Mouse (Mus musculus) liver, embryonic 16.5 days (tissue): ENCODE results near the gene Eva1a. TPM values are rescaled to one million over a fixed set of nuclear protein-coding genes. Genes with fewer than 3 reads are reported as not detected.

ENCODE experiments used
- ATAC-seq: fragments of 200-750 bp; cut with Nextera tagmentation; 2 replicates; pipeline ENCODE4 v1.8.0; 2017; ENCODE audit warnings: low read depth, mild to moderate bottlenecking, moderate number of reproducible peaks, moderate library complexity
- H3K27ac ChIP-seq: fragments of 300-500 bp; sonication (generic); 2 replicates; pipeline ENCODE4 v1.5.1; 2014; ENCODE audit warnings: mild to moderate bottlenecking, low read length
- H3K27me3 ChIP-seq: fragments of 300-500 bp; sonication (generic); 2 replicates; pipeline ENCODE4 v1.6.1; 2014; ENCODE audit warnings: low read depth, low read length, mixed read lengths; ENCODE audit not compliant: control insufficient read depth, insufficient read depth
- H3K36me3 ChIP-seq: fragments of 300-500 bp; sonication (generic); 2 replicates; pipeline ENCODE4 v1.6.1; 2014; ENCODE audit warnings: mild to moderate bottlenecking; ENCODE audit not compliant: control insufficient read depth, insufficient read depth
- H3K4me1 ChIP-seq: fragments of 300-500 bp; sonication (generic); 2 replicates; pipeline ENCODE4 v1.6.1; 2014; ENCODE audit warnings: low read depth, low read length, mixed read lengths; ENCODE audit not compliant: control insufficient read depth
- H3K4me2 ChIP-seq: fragments of 300-500 bp; sonication (generic); 2 replicates; pipeline ENCODE4 v1.6.1; 2014; ENCODE audit warnings: low read depth, low read length, mixed read lengths
- H3K4me3 ChIP-seq: fragments of 300-500 bp; sonication (generic); 2 replicates; pipeline ENCODE4 v1.5.1; 2014; ENCODE audit warnings: low read depth, mild to moderate bottlenecking, low read length
- H3K9ac ChIP-seq: fragments of 300-500 bp; sonication (generic); 2 replicates; pipeline ENCODE4 v1.6.1; 2014; ENCODE audit warnings: low read depth, low read length
- H3K9me3 ChIP-seq: fragments of 300-500 bp; sonication (generic); replicated peaks from 2 replicates; pipeline ENCODE4 v1.6.1; 2016; ENCODE audit warnings: low read length; ENCODE audit not compliant: control insufficient read depth
- WGBS: fragments of 180-500 bp; shearing (Covaris S2); extraction: QIAGEN DNeasy Blood & Tissue Kit; methylation state at CpG from one replicate; pipeline ENCODE4 v1.1.7; 2014; ENCODE audit not compliant: insufficient replicate concordance; 5-methylcytosine and 5-hydroxymethylcytosine counted together
- polyA plus RNA-seq: library from polyadenylated mRNA; unstranded; fragments of >200 nt; fragmentation: Nextera tagmentation; extraction: Ambion mirVana; gene quantifications from 2 replicates; pipeline ENCODE4 v1.2.1, GENCODE M21; 2015

Gene Eva1a
- polyA plus RNA-seq, 1 experiment from 2014 or later, result 12.7 TPM

DNA sequence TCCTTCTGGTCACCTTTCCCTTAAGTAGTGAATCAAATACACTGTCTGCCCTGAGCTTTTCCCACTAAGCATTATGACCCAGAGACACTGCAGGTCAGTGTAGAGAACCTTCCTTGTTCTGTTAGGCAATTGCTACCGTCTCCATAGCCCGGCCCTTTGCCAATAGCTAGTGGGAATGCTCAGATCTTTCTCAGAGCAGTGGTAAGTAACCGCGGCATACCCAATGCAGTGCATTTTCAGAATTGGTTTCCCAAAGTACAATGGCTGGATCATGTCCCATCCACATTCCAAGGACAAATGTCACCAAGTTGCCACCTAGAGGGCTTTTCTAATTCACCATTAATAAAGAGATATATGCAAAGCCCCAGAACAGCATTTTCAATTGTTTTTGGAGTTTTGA is 38.0 kb downstream of the Eva1a start:
- H3K27ac ChIP-seq, result no peak overlapping the region
- no peak for ATAC-seq
- 75% methylated on average over 4 of the region's 4 CpGs for WGBS

GRCm38 (mm10) chr6:82083655-82084054 is 42.8 kb downstream of the Eva1a start:
- H3K4me3 ChIP-seq, result no peak overlapping the region
- WGBS, result 55% methylated on average over 6 of the region's 6 CpGs
- no peaks in the 10 kb centered on the region for H3K27me3 ChIP-seq
- H3K4me2 ChIP-seq, result no peak overlapping the region
- peaks cover 3% of the 10 kb centered on the region for H3K36me3 ChIP-seq
- H3K9me3 ChIP-seq, result no peaks in the 10 kb centered on the region
- no peak for ATAC-seq
- no peaks in the 10 kb centered on the region for H3K4me1 ChIP-seq
- H3K27ac ChIP-seq, result no peak overlapping the region
- H3K9ac ChIP-seq, result no peak overlapping the region

More for the DNA sequence above, 38.0 kb downstream of the Eva1a start:
- Histone ChIP-seq H3K36me3 (no peaks in the 10 kb centered on the region), H3K9me3 (no peaks in the 10 kb centered on the region), H3K4me1 (no peaks in the 10 kb centered on the region), H3K4me2 (no peak overlapping the region), H3K9ac (no peak overlapping the region), H3K27me3 (no peaks in the 10 kb centered on the region), H3K4me3 (no peak overlapping the region)

DNA sequence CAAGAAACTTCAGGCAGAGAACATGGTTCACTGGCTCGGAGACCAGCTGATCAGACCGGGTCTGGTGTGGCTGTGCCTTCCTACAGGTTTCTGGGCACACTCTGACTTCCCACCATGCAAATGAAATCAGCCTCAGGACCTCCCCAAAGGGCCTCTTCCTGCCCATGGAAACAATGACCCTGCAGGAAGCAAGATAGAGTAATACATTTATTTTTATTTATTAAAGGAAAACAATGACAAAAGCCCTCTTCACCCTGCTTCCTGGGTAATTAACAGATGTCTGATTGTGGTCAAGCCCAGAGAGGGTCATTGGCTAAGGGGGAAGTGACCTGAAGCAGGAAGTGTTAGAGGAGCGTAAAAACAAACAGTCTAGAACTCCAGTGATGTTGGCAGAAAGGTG is 43.4 kb downstream of the Eva1a start:
- 0 out of 2 replicates have a peak, but pooled peaks have one; percentile 12 for ATAC-seq
- H3K27ac ChIP-seq, result no peak overlapping the region
- no peaks in the 10 kb centered on the region for H3K4me1 ChIP-seq

GRCm38 (mm10) chr6:82085313-82085908 is 44.6 kb downstream of the Eva1a start:
- ATAC-seq, result peak; percentile 53
- no peaks in the 10 kb centered on the region for H3K4me1 ChIP-seq
- no peak overlapping the region for H3K4me3 ChIP-seq
- 0 out of 2 replicates have a peak overlapping the region, but pooled peaks have one; percentile 25 for H3K27ac ChIP-seq
- H3K4me2 ChIP-seq, result no peak overlapping the region
- no peaks in the 10 kb centered on the region for H3K27me3 ChIP-seq
- no peaks in the 10 kb centered on the region for H3K9me3 ChIP-seq
- WGBS, result 49% methylated on average over 8 of the region's 8 CpGs
- H3K9ac ChIP-seq, result no peak overlapping the region
- peaks cover 3% of the 10 kb centered on the region for H3K36me3 ChIP-seq

More for the DNA sequence above, 43.4 kb downstream of the Eva1a start:
- 14% methylated on average over 3 of the region's 3 CpGs for WGBS
- Histone ChIP-seq H3K36me3 (peaks cover 3% of the 10 kb centered on the region), H3K27me3 (no peaks in the 10 kb centered on the region), H3K4me3 (no peak overlapping the region), H3K4me2 (no peak overlapping the region), H3K9me3 (no peaks in the 10 kb centered on the region), H3K9ac (no peak overlapping the region)

DNA sequence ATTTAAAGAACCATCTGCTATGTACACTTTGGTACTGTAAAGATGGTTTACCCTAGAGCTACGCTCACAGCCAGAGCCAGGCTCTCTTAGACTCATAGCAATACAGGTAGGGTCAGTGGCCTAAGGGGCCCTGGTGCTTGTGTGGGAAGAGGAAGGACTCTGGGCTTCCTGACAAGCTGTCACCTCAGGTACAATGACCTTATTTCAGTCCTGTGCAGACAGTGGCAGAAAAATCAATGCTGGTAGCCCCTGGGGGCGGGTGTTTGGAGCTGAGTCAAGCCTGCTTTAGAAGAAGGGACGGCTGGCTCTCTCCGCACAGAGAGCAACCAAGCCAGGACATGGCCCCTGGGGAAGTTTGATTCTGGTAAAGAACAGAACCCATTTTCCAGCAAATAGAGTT is 47.3 kb downstream of the Eva1a start:
- no peak overlapping the region for H3K4me2 ChIP-seq
- peak; percentile 88 for ATAC-seq
- no peaks in the 10 kb centered on the region for H3K9me3 ChIP-seq
- H3K4me1 ChIP-seq, result no peaks in the 10 kb centered on the region
- H3K27me3 ChIP-seq, result no peaks in the 10 kb centered on the region
- 45% methylated on average over 4 of the region's 4 CpGs for WGBS
- H3K36me3 ChIP-seq, result peaks cover 3% of the 10 kb centered on the region
- no peak overlapping the region for H3K4me3 ChIP-seq
- H3K27ac ChIP-seq, result no peak overlapping the region
- no peak overlapping the region for H3K9ac ChIP-seq

DNA sequence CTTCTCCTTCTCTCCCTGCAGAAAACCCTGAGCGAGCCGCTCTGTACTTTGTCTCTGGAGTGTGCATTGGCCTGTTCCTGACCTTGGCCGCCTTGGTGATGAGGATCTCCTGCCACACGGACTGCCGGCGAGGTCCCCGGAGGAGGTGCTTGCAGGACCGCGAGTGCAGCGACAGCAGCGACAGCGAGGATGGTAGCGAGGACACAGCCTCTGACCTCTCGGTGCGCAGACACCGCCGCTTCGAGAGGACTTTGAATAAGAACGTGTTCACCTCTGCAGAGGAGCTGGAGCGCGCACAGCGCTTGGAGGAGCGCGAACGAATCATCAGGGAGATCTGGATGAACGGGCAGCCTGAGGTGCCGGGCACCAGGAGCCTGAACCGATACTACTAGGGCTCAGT is 50.9 kb downstream of the Eva1a start:
- H3K4me3 ChIP-seq, result no peak overlapping the region
- 11% methylated on average over 28 of the region's 28 CpGs for WGBS
- H3K27me3 ChIP-seq, result no peaks in the 10 kb centered on the region
- H3K4me1 ChIP-seq, result no peaks in the 10 kb centered on the region
- ATAC-seq, result no peak
- H3K27ac ChIP-seq, result no peak overlapping the region
- no peak overlapping the region for H3K4me2 ChIP-seq
- peaks cover 2% of the 10 kb centered on the region for H3K36me3 ChIP-seq
- no peaks in the 10 kb centered on the region for H3K9me3 ChIP-seq
- H3K9ac ChIP-seq, result no peak overlapping the region

GRCm38 (mm10) chr6:82097705-82098104 is 56.9 kb downstream of the Eva1a start:
- no peaks in the 10 kb centered on the region for H3K4me1 ChIP-seq
- no peak for ATAC-seq
- no peak overlapping the region for H3K27ac ChIP-seq
- no peak overlapping the region for H3K4me2 ChIP-seq
- H3K27me3 ChIP-seq, result no peaks in the 10 kb centered on the region
- no peak overlapping the region for H3K9ac ChIP-seq
- 62% methylated on average over 1 of the region's 1 CpGs for WGBS
- no peaks in the 10 kb centered on the region for H3K9me3 ChIP-seq
- no peak overlapping the region for H3K4me3 ChIP-seq
- no peaks in the 10 kb centered on the region for H3K36me3 ChIP-seq

GRCm38 (mm10) chr6:82098456-82098855 is 57.6 kb downstream of the Eva1a start:
- no peak overlapping the region for H3K27ac ChIP-seq
- no peaks in the 10 kb centered on the region for H3K27me3 ChIP-seq
- no peak overlapping the region for H3K4me3 ChIP-seq
- WGBS, result 68% methylated on average over 1 of the region's 1 CpGs
- no peak for ATAC-seq
- no peaks in the 10 kb centered on the region for H3K4me1 ChIP-seq
- no peaks in the 10 kb centered on the region for H3K36me3 ChIP-seq
- H3K9me3 ChIP-seq, result no peaks in the 10 kb centered on the region
- no peak overlapping the region for H3K4me2 ChIP-seq
- H3K9ac ChIP-seq, result no peak overlapping the region

GRCm38 (mm10) chr6:82110473-82110872 is 69.6 kb downstream of the Eva1a start:
- no peak overlapping the region for H3K27ac ChIP-seq
- H3K9me3 ChIP-seq, result no peaks in the 10 kb centered on the region
- no peak for ATAC-seq
- no peak overlapping the region for H3K9ac ChIP-seq
- H3K27me3 ChIP-seq, result no peaks in the 10 kb centered on the region
- whole genome bisulfite sequencing, result 74% methylated on average over 7 of the region's 7 CpGs
- H3K4me2 ChIP-seq, result no peak overlapping the region
- no peak overlapping the region for H3K4me3 ChIP-seq
- H3K4me1 ChIP-seq, result no peaks in the 10 kb centered on the region
- H3K36me3 ChIP-seq, result no peaks in the 10 kb centered on the region
